Mouse (Mus musculus) R1 (cell line): ENCODE results near the gene Gm5128.
"Not testable (repeated sequence)": the region's sequence is repeated elsewhere in the genome, so short reads cannot be mapped to it uniquely, and the experiment has no call there.

Experiments used
- DNase-seq: peaks from one replicate; pipeline ENCODE4 v3.0.0-alpha.2; 2018; ENCODE audit warnings: low read depth, low spot score

Gene Gm5128

DNA sequence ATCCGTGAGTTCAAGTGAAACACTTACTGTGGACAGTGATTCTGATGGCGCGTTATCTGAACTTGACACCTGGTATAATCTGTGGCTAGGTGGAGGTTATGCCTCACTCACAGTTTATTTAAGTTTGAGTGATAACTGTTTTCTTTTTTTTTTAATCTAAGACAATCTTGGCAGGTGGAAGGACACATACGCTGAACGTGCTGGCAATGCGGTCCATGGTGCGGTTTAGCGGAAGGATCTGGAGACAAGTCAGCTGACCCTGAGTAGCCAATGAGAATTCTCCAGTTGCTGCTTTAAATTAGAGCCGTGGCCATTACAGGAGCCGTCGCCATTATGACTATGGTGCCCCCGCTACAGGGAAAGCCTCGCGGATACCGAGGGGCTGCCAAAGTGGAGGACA is at the start of gene Gm5128:
Gm5128 (plus strand) TSS at position 301 of the 400 bp plus-strand sequence.
- not testable (repeated sequence) for DNase-seq

DNA sequence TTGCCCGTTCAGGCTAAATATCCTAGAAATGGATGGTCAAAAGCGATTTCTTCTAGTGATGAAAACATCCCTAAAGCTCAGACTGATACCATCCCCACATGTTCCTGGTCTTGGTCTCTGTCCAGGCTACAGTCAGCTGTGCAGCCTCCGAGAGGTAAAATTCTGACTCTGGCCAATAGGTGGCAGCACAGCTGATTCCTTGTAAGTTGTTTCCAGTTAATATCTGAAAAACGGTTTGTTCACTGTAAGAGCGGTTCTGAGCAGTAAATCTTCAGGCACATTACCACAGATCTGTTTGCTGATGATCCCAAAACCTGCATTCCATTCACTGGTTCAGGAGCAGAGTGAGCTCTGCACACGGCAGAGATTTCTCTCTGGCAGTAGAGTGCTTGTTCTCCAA is 12.4 kb upstream of the Gm5128 start:
- not testable (repeated sequence) for DNase-seq

GRCm38 (mm10) chrX:135361943-135362342 is 11.1 kb upstream of the Gm5128 start:
- not testable (repeated sequence) for DNase-seq

DNA sequence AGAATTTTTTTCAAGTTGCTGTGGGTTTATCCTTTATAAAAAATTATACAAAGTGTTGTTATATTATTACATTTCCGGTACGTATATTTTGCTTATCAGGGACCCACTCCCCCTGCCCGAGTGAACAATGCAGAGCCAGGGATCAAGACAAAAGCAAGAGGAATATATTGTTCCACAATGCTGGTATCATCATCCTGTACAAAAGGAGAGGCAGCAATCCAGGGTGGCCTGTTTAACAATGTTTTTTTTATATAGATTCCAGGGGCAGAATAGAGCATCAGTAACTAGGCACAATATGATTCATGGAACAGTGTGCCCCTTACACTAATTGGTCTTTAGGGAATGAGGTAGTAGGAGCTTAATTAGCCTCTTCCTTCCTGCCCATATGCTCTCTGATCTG is 30.5 kb downstream of the Gm5128 start:
- DNase-seq = not testable (repeated sequence)

DNA sequence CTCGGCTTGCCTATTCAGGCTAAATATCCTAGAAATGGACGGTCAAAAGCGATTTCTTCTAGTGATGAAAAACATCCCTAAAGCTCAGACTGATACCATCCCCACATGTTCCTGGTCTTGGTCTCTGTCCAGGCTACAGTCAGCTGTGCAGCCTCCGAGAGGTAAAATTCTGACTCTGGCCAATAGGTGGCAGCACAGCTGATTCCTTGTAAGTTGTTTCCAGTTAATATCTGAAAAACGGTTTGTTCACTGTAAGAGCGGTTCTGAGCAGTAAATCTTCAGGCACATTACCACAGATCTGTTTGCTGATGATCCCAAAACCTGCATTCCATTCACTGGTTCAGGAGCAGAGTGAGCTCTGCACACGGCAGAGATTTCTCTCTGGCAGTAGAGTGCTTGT is 48.1 kb downstream of the Gm5128 start:
- not testable (repeated sequence) for DNase-seq

GRCm38 (mm10) chrX:135421824-135422223 is 48.7 kb downstream of the Gm5128 start:
- not testable (repeated sequence) for DNase-seq

DNA sequence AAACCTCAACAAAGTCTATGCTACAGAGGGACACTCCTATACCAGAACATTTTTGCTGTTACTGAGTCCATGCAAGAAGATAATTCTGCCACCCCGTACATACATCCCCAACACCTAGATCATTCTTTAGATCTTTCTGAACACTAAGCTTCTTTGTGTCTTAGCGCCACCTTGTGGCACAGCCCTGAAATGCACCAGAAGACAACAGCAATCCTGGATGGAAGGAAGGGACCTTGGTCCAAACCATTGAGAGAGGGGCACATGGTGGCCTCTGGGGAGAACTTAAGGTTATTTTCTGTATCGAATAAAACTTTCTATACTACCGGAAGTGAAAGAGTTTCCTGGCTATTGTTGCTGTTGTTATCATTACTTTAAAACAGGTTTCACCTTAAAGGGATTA is 49.4 kb downstream of the Gm5128 start:
- not testable (repeated sequence) for DNase-seq
